Mouse (Mus musculus) liver, adult 2 months (tissue): ENCODE measurements around the gene Dnm3.

Experiments
- CTCF ChIP-seq: fragments of 200-500 bp; IDR thresholded peaks from 2 replicates; pipeline ENCODE4 v1.5.1; 2011; ENCODE audit warnings: low read depth, low read length, control low read depth
- POLR2A ChIP-seq: fragments of 200-500 bp; IDR thresholded peaks from 2 replicates; pipeline ENCODE4 v1.6.1; 2011; ENCODE audit warnings: low read length, control low read depth; ENCODE audit not compliant: insufficient read depth; ENCODE audit errors: extremely low read depth

DNA sequence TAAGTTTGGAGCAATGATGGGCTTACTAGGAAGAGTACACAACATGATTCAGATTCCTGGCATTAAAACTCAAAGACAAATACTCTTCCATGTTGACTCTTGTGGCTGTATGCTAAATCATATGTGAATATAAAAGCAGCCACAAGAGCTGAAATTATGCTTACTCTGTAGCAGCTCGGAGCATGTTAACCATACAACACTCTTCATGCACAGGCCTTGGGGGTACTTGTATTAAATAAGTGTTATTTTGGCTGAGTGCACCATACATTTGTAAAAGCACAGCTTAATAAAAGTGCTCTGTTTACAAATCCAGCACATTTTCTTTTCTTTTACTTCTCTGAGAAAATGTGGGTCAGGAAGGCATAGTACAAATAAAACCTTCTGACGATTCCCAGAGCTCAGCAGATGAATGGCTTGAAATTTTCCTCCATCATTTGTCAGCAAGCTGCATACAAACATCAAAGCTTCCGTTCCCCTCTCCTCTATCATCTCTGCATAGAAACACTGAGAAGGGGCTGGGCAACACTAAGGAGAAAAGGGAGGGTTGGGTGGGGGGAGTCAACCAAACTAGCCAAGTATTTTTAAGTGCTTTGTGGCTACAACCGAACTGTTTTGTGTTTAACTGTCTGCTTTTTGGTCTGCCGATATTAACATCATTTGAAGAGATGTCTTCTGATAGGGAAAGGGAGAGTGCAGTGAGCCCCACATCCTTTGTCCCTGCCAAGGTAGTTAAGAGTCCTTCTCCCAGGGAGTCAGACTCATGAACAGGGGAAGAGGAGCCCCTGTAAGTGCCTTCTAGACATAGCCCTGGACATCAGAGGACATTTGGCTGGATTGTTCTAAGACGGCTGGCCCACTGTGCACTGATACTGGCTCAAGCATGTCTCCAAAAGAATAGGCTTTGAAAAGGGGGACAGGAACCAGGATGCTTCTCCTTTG, 333.6 kb downstream of the Dnm3 start:
- TF ChIP-seq POLR2A (no peak), CTCF (no peak)
